Mouse (Mus musculus): ENCODE measurements around the gene Hspa4.
A peak's percentile ranks its signal among the peaks of the same experiment; 100 is the strongest.

Hspa4 gene

GRCm38 (mm10) chr11:53252186-53253119 lies 47.8 kb downstream of the Hspa4 start:
- DNase-seq (ENCODE audit: low spot score in 2 of 2): no peak

- DNase-seq (ENCODE audit: low spot score in 2 of 2): no peak
Observed at GRCm38 (mm10) chr11:53250796-53251195, 49.5 kb downstream of the Hspa4 start.

GRCm38 (mm10) chr11:53249686-53250085 lies 50.6 kb downstream of the Hspa4 start:
- DNase-seq (ENCODE audit: low spot score in 2 of 2): no peak

- DNase-seq (ENCODE audit: low spot score in 2 of 2): no peak
Observed at GRCm38 (mm10) chr11:53245561-53245960, 54.7 kb downstream of the Hspa4 start.

- no peak for DNase-seq (ENCODE audit: low spot score in 2 of 2)
Observed at GRCm38 (mm10) chr11:53243199-53243598, 57.1 kb downstream of the Hspa4 start.

- DNase-seq (ENCODE audit: low spot score in 2 of 2): no peak
Observed at GRCm38 (mm10) chr11:53233590-53233989, 66.7 kb downstream of the Hspa4 start.

GRCm38 (mm10) chr11:53231836-53232235 lies 68.4 kb downstream of the Hspa4 start:
- no peak for DNase-seq (ENCODE audit: low spot score in 2 of 2)

GRCm38 (mm10) chr11:53229011-53229410 lies 71.2 kb downstream of the Hspa4 start:
- DNase-seq (ENCODE audit: low spot score in 2 of 2): peak; percentile 52 to 70

GRCm38 (mm10) chr11:53210876-53211275 lies 89.4 kb downstream of the Hspa4 start:
- no peak for DNase-seq (ENCODE audit: low spot score in 2 of 2)

Data from right cerebral cortex, postnatal 10 days (tissue).